Mouse (Mus musculus): Measurements from ENCODE around the gene Brd3os. TPM values are rescaled to one million over a fixed set of nuclear protein-coding genes. Genes with fewer than 3 reads are reported as not detected.

The Brd3os gene
- 1.5 and 1.8 TPM in 2 replicates for polyA plus RNA-seq (2015; fragmentation: Nextera tagmentation; extraction: Ambion mirVana)

- 2% methylated on average over 36 of the region's 36 CpGs for WGBS
- H3K36me3 ChIP-seq (ENCODE audit: control insufficient read depth, insufficient read depth) = peaks cover 8% of the 10 kb centered on the region
- H3K4me3 ChIP-seq (ENCODE audit: low read depth, low read length) = peak within 1 kb of the TSS; percentile 26
- no peak within 1 kb of the TSS for H3K27ac ChIP-seq (ENCODE audit: low read depth, low read length)
- no peaks in the 10 kb centered on the region for H3K27me3 ChIP-seq (replicated peaks; ENCODE audit: control insufficient read depth, insufficient read depth, low read length)
- peak; percentile 82 for ATAC-seq
- peak within 1 kb of the TSS; percentile 60 for H3K4me2 ChIP-seq (replicated peaks; ENCODE audit: low read depth)
- no peak within 1 kb of the TSS for H3K9ac ChIP-seq (ENCODE audit: low read depth, low read length)
- H3K9me3 ChIP-seq (ENCODE audit: control insufficient read depth) = no peaks in the 10 kb centered on the region
- no peaks in the 10 kb centered on the region for H3K4me1 ChIP-seq (replicated peaks; ENCODE audit: control insufficient read depth, insufficient read depth, low read length)
- no peak for TF ChIP-seq CTCF (IDR thresholded peaks at IDR 0.05; ENCODE audit: low read depth)
These were observed at the start of gene Brd3os for GRCm38 (mm10) chr2:27441767-27442707. Brd3os (plus strand) TSS chr2:27442324.

- H3K9me3 ChIP-seq (ENCODE audit: control insufficient read depth) = no peaks in the 10 kb centered on the region
- peaks cover 22% of the 10 kb centered on the region for H3K4me1 ChIP-seq (replicated peaks; ENCODE audit: control insufficient read depth, insufficient read depth, low read length)
- WGBS = 70% methylated on average over 10 of the region's 10 CpGs
- H3K4me2 ChIP-seq (replicated peaks; ENCODE audit: low read depth) = no peak overlapping the region
- TF ChIP-seq CTCF (IDR thresholded peaks at IDR 0.05; ENCODE audit: low read depth) = no peak
- no peak overlapping the region for H3K4me3 ChIP-seq (ENCODE audit: low read depth, low read length)
- no peaks in the 10 kb centered on the region for H3K27me3 ChIP-seq (replicated peaks; ENCODE audit: control insufficient read depth, insufficient read depth, low read length)
- H3K9ac ChIP-seq (ENCODE audit: low read depth, low read length) = no peak overlapping the region
- H3K27ac ChIP-seq (ENCODE audit: low read depth, low read length) = no peak overlapping the region
- no peaks in the 10 kb centered on the region for H3K36me3 ChIP-seq (ENCODE audit: control insufficient read depth, insufficient read depth)
- ATAC-seq = peak; percentile 40; the same call in 1 of the 2 replicates
These were observed 47.8 kb upstream of the Brd3os start for GRCm38 (mm10) chr2:27394158-27394832.

- ATAC-seq = no peak
- H3K27ac ChIP-seq (ENCODE audit: low read depth, low read length) = no peak overlapping the region
- no peak overlapping the region for H3K9ac ChIP-seq (ENCODE audit: low read depth, low read length)
- H3K9me3 ChIP-seq (ENCODE audit: control insufficient read depth) = no peaks in the 10 kb centered on the region
- H3K36me3 ChIP-seq (ENCODE audit: control insufficient read depth, insufficient read depth) = no peaks in the 10 kb centered on the region
- H3K4me1 ChIP-seq (replicated peaks; ENCODE audit: control insufficient read depth, insufficient read depth, low read length) = peaks cover 8% of the 10 kb centered on the region
- no peaks in the 10 kb centered on the region for H3K27me3 ChIP-seq (replicated peaks; ENCODE audit: control insufficient read depth, insufficient read depth, low read length)
- no peak overlapping the region for H3K4me3 ChIP-seq (ENCODE audit: low read depth, low read length)
- WGBS = 79% methylated on average over 17 of the region's 17 CpGs
- H3K4me2 ChIP-seq (replicated peaks; ENCODE audit: low read depth) = no peak overlapping the region
- no peak for TF ChIP-seq CTCF (IDR thresholded peaks at IDR 0.05; ENCODE audit: low read depth)
These were observed 45.3 kb upstream of the Brd3os start for GRCm38 (mm10) chr2:27396656-27397440.

DNA sequence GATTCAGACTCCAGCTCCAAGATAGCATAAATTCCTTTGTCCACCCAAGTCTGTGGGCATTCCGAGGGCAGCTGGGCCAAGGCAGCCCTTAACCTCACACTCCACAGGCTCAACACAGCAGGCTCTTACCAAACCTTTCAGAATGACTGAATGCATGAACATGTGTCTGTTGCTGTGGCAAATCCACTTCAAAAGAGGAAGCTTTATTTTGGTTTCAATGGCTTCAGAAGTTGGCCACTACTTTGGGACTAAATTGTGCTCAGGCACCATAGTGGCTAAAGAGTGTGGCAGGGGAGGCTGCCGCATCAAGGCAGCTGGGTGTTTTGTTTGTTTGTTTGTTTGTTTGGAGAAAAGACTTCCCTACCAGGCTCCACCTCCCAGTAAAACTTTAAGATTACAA lies 42.0 kb upstream of the Brd3os start:
- no peak overlapping the region for H3K9ac ChIP-seq (ENCODE audit: low read depth, low read length)
- TF ChIP-seq CTCF (IDR thresholded peaks at IDR 0.05; ENCODE audit: low read depth) = no peak
- no peaks in the 10 kb centered on the region for H3K36me3 ChIP-seq (ENCODE audit: control insufficient read depth, insufficient read depth)
- H3K9me3 ChIP-seq (ENCODE audit: control insufficient read depth) = no peaks in the 10 kb centered on the region
- H3K4me3 ChIP-seq (ENCODE audit: low read depth, low read length) = no peak overlapping the region
- H3K4me2 ChIP-seq (replicated peaks; ENCODE audit: low read depth) = no peak overlapping the region
- peaks cover 12% of the 10 kb centered on the region for H3K4me1 ChIP-seq (replicated peaks; ENCODE audit: control insufficient read depth, insufficient read depth, low read length)
- no peaks in the 10 kb centered on the region for H3K27me3 ChIP-seq (replicated peaks; ENCODE audit: control insufficient read depth, insufficient read depth, low read length)
- H3K27ac ChIP-seq (ENCODE audit: low read depth, low read length) = no peak overlapping the region
- no peak for ATAC-seq
- WGBS = 91% methylated on average over 2 of the region's 2 CpGs

GRCm38 (mm10) chr2:27401544-27401943 lies 40.6 kb upstream of the Brd3os start:
- Histone ChIP-seq H3K4me3 (ENCODE audit: low read depth, low read length) (no peak overlapping the region), H3K27ac (ENCODE audit: low read depth, low read length) (no peak overlapping the region), H3K4me2 (replicated peaks; ENCODE audit: low read depth) (no peak overlapping the region), H3K36me3 (ENCODE audit: control insufficient read depth, insufficient read depth) (no peaks in the 10 kb centered on the region), H3K9me3 (ENCODE audit: control insufficient read depth) (no peaks in the 10 kb centered on the region), H3K4me1 (replicated peaks; ENCODE audit: control insufficient read depth, insufficient read depth, low read length) (peaks cover 12% of the 10 kb centered on the region; the same call in 1 of the 2 replicates), H3K9ac (ENCODE audit: low read depth, low read length) (no peak overlapping the region), H3K27me3 (replicated peaks; ENCODE audit: control insufficient read depth, insufficient read depth, low read length) (no peaks in the 10 kb centered on the region)
- WGBS = 49% methylated on average over 2 of the region's 2 CpGs
- no peak for TF ChIP-seq CTCF (IDR thresholded peaks at IDR 0.05; ENCODE audit: low read depth)
- no peak for ATAC-seq

Data from intestine, postnatal 0 days (tissue).